Mouse (Mus musculus) heart, postnatal 14 days (tissue): Measurements from ENCODE around the gene Elmo1. TPM values are rescaled to one million over a fixed set of nuclear protein-coding genes. Genes with fewer than 3 reads are reported as not detected.

ENCODE experiments used
- DNase-seq, 2 experiments: peaks; one replicate each; pipeline ENCODE4 v3.0.0; 2021 to 2022
- intact Hi-C: fragments of 180-260 bp; cut with DNase I; formaldehyde crosslinking; loops from one replicate; pipeline ENCODE4 v1.15.1; 2025
- total RNA-seq, 2 experiments: library from RNA; stranded (reverse); gene quantifications; 2 replicates each; pipeline ENCODE4 v1.2.3; 2021

Gene Elmo1
- total RNA-seq, 2 experiments from 2014 or later = 16.4 to 17.1 TPM

DNA sequence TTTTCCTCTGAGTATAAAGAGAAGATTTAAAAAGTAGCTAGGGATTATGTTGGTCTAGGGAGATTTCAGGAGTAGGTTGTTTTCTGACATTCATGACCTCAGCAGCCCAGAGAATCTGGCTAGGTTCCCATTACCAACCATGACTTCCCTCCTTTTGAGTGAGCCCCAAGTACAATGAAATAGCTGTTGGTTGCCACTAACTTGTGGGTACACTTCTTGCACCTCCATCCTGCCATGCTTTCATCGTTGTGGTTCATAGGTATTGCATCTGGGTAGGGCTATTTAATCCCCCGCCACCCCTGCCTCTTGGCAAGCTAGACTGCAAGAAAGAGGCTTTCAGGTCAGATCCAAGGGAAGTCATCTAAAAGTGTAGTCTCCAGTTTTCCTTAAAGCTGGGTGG, 262.2 kb downstream of the Elmo1 start:
- intact Hi-C loops = no loop called here
- no peak for DNase-seq

DNA sequence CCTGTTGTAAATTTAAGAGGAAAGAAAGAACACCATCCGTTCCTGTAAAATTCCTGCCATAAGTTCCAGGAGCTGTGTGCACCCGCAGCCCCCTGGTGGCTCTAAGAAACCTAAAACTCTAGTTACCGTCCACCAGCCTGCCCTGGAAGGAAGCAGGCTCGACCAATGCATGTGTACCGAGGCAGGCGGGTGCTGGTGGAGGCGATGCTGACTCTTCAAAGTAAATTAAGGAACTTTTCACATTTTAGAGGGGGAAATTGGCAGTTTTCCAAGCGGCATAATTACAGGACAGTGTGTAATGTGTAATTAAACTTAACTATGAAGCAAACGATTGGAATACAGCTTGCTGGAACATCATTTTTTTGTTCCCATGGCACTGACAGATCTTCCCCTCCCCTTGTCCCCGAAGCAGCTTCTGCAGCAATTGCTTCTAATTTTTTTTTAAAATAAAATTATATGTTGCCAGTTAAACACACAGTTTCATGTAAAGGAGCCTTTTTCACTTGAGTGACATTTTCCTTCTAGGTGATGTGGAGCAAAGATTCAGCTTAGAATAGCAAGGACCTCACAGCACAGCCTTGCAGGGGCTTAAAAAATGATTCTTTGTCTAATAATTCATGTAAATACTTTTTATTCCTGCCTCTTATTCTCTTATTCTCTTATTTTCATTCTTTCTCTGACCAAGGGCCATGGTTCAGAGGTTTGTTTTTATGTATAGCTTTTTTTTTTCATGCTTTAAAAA, 263.6 kb downstream of the Elmo1 start:
- intact Hi-C loops = no loop called here

DNA sequence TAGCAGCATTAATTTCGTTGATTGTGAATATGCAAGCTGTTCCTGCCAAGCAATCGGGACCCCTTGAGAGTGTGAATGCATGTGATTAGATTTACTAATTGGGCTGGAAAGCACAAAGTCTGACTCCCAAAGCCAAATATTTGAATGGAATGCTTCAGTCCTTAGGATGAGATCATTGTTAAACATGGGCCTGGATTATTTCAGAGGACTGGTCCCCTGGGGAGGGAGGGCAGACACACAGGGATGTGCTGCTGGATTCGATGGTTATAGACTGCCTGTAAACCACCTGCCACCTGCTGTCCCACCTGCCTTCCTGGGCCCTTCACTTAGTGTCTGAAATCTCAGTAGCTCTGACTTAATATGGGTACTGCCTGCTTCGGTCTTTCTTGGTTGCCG, 264.2 kb downstream of the Elmo1 start:
- DNase-seq = peak; percentile 9 to 16

More for the DNA sequence above, 263.6 kb downstream of the Elmo1 start:
- no peak for DNase-seq

DNA sequence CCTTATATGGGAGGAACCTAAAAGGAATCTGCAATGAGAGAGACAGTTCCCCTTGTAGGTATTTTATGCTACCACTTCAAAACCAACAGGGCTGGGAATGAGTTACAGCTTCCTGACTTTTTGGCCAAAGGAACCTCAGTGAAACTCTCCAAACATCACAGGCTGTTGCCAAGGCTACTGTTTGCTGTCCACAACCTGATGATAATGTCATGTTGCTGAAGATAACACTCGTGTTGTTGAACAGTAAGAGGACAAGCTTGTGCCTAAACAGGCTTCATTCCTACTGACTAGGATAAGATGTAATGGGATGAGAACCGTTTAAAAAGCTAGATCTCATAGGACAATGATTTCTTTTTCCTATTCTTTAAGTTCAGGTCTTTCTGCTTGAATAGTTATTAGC, 272.1 kb downstream of the Elmo1 start:
- peak in 1 of 2 experiments; percentile 10 for DNase-seq
- intact Hi-C loops = no loop called here

More for the DNA sequence above, 264.2 kb downstream of the Elmo1 start:
- intact Hi-C loops = no loop called here

DNA sequence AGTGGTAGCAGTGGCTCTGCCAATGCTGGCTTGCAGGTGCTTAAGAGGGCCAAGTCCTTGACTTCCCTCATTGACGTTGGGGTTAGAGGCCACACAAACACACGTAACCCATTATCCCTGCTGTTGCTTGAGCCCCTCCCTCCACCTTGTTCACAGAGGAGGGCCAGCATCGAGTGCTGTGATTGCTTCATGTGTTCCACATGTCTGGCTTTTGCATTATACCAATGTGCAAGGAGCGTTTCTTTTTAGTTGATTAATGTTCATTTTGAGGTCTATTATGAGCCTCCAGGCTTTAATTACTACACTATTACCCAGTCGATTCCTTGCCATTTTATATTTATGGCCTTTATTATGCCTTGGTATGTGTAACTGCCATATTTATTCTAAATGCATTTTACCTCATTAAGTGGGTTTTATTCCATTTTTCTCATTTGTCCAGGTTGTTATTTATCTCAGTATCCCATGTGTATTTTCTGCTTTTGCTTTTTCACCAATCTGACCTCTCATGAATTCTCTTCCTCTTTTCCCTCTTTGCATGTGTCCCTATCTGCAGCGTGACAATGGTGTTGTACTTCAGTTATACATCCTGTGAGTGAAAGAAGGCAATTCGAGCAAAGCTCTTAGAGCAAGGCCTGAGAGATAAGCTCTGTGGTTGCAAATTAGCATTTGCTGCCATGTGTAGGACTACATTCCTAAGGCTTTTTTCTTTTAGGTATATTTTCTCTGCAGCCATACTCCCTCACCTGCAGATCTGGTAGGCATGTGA, 275.6 kb downstream of the Elmo1 start:
- no peak for DNase-seq
- intact Hi-C loops = no loop called here

DNA sequence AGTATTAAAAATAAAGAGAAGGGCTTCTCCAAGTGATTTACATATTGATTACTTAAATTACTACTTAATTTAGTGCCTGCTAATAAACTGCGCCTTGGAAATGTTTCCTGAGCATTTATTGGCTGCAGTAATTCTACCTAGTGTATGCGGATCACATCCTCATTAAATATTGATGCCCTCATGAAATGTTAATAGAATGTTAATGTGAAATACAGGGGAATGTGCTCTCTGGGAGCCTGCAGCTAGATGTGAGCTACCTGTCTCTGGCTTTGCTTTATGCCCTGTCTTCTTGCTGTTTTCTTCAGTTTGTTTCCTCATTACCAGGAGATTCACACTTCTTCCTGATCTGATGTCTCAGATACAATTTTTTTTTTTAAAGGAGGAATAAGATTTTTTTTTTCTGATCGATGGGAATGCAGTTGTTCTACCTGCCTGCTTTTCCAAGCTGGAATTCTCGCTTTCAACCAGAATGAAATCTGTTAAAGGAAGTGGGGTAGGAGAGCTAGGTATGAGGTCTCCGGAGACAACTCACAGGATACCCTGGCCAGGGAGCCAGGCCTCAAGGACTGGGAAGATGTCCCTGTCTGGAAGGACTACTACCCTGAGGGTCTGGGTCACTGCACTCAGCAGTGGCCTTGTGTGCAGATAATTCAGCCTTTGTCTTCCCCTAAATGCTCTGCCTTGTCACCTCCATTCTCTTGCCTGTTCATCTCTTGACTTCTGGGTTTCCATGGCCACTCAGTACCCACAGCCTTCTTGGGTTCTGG, 279.8 kb downstream of the Elmo1 start:
- intact Hi-C loops = no loop called here
- no peak for DNase-seq

DNA sequence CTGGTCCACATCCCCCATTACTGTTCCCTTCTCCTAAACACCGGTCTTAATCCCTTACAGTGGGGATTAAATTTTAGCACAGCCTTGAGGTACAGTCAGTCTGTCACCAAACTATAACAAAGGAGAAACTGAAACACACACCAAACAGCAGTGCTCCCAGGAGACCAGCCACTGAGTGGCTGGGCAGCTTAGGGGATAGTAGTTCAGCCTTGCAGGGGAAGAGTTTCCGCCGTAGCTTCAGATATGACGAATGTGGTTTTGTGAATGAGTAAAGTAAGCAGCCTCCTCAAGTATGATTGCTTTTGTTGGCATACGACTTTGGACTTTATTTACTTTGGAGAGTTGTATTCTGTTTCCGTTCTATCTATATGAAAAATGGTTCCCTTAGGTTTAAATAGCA, 281.1 kb downstream of the Elmo1 start:
- DNase-seq = no peak
- intact Hi-C loops = no loop called here

DNA sequence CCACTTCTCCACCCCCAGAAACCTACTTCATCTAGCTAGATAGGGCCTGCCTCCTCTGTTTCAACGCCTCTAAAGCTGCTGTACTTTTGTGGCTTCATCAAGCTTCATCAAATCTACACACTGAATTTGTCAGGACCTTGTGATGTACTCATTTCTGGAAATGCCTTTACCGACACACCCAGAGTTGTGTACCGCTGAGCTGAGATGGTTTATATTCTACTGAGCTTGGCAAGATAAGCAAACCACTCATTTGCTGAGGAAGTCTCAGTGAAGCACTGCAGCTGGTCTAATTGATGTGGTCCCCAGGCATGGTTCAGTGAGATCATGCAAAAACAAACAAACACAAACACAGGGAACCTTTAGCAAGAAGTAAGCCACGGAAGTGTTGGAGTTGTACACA, 281.9 kb downstream of the Elmo1 start:
- DNase-seq = no peak
- intact Hi-C loops = no loop called here

DNA sequence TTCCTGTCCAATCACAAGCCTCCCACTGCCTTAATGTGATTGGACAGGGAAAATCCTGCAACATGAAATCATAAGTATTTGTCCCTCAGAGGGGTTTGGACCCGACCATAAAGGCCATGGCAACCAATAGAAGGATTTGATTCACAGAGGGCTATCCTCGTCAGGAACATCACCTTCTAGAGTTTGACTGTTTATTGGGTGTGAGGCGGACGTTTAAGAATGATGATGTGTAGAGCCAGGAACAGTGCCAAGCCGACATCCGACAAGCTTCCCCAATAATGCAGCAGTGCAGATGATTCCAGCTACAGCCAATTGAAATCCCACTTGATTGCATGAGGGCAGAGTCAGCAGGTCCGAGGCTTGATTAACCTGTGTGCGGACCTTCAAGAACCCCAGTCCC, 288.5 kb downstream of the Elmo1 start:
- no peak for DNase-seq
- intact Hi-C loops = no loop called here

DNA sequence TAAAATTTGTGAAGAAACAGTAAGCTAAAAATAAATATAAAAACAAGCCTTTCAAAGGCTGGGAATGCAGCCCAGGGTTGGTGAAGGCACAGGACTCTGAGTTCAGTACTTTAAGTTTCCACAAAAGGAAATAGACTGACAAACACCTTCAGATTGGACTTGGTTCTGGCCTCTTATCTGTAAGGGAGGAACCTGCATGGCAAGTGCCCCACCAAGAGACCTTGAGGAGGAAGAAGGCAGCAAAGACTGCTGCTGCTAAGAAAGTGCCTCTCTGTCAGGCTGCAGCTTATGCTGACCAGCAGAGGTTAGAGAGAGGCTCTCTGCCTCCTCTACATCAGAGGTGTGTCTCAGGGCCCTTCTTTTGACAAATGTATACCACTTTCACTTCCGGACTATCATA, 293.5 kb downstream of the Elmo1 start:
- intact Hi-C loops = no loop called here
- DNase-seq = no peak

DNA sequence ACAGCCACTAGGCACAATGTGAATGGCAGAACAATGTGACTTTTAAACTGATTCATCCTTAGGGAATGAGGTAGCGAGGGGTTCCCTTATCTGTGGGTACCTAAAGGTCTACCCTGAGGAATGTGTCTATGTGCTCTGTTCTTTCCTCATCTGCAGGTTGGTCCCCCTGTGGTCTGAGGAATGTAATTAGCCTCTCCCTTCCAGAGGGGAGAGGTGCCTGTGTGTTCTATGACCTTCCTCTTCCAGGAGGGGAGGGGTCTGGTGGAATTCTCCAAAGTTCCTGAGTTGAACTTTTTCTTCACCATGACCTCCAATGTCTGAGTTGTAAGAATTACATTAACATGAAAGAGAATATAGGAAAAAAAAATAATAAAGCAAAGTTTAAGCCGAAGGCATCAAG, 294.4 kb downstream of the Elmo1 start:
- intact Hi-C loops = no loop called here
- no peak for DNase-seq

DNA sequence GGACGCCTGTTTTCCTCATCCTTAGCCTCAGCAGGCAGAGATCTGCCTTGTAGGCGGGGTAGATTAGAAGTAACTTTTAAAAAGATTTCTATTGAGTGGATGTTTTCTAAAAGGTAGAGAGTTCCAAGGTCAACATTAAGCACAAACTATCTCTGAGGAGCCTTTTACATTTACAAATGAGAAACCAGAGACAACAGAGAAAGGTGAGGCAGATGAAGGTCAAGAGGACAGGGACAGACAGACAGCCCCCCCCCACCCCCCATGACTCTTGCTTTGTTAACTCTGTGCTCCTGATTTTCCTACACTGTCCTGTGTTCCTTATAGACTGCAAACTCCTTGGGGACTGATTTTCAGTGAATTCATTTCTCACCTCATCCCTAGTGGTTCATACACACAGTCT, 295.0 kb downstream of the Elmo1 start:
- no peak for DNase-seq
- intact Hi-C loops = no loop called here

DNA sequence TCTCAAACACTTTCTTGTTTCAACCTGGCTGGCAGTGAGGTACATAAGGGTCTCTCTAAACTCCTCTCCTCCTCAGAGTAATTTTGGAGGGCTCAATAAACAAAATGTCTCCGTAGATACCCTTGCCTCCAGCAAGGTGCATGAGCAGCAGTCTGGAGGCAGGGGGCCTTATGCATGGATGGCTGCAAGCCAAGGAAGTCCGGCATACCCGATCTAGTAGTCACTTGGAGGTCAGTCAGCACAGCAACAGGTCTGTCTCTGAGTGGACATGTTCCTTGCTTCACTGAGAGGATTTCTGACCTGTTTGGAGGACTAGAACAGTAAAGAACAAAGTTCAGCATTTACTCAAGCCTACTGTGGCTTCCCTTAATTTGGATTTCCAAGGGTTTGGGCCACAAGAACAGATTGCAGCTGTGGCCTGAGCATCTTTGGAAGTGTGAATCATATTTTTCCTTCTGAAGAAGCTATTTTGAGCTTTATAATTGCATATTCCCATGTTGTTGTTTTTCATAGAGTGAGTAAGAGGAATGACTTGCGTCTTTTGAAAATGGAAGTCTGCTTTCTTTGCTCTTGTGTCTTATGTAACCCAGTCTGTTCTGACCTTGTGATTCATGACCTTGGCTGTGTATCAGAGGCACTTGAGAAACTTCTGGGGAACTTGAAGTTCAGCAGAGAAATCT, 296.2 kb downstream of the Elmo1 start:
- intact Hi-C loops = no loop called here
- peak in 1 of 2 experiments; percentile 15 for DNase-seq

DNA sequence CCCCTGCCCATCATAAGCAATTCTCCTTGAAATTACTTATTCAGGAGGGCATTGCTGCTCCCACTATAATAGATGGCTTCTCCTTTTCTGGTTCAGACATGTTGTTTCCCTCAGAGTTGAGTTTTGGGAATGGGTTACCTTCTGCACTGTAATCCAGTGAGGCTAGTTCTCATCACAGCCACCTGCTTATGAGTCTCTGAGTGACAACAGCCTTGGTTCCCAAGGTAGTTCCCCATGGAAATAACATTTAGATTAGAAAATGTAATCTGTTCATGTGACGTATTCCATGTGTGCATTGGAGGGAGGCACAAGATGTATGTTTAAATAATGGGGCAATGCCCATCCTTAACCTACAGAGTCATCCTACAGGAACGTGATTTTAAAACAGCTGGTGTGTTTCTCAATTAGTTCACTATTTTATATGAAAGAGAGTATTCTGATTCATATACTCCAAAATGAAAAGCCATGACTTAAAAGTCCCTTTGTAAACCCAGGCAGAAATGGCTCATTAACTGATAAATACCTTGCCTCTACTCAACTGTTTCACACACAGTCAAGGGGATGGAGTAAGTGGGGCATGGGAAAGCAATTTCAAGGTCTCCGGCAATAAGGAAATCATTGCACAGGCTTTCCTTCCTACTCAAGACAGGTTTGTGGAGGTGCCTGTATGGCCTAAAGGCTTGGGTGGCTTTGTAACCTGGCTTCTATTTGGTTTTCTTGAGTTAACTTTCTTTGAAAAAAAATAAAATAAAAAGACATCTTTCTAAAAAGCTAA, 302.6 kb downstream of the Elmo1 start:
- DNase-seq = no peak
- intact Hi-C loops = no loop called here

DNA sequence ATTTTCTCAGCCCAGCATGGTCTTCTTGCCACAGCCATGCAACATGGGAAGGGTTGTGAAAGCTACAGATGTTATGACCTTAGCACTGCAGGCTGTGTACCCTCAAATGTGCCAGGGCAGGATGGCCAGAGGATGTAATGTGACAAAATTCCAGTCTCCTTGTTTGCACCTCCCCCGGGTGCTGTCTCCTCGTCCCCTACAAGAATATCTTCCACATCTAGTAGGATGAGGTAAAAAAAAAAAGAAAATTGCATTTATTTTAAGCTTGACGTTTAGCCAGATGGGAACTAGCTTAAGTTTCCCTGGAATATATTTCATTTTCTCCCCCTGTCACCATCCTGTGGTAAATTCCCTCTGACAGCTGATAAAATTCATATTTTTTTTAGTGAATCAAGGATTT, 307.3 kb downstream of the Elmo1 start:
- DNase-seq = no peak
- intact Hi-C loops = no loop called here

DNA sequence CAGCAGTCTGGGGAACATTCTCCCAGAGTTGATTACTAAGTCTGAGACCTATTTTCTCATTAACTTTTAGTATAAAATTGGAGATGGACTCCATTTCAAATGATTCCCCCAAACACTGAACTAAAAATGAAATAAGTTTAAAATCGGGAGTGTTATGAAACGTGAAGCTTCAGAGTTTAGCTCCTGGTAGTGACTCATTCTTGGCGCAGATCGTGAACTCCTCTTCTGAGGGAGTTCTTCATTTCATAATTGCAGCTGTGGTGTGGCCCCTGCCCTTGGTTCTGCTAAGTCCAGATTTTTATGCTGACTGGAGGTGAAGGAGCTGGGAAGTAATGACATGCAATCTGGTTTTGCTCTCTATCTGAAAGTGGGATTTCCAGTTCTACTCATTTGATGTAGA, 307.9 kb downstream of the Elmo1 start:
- DNase-seq = peak; percentile 19 to 28
- intact Hi-C loops = no loop called here

DNA sequence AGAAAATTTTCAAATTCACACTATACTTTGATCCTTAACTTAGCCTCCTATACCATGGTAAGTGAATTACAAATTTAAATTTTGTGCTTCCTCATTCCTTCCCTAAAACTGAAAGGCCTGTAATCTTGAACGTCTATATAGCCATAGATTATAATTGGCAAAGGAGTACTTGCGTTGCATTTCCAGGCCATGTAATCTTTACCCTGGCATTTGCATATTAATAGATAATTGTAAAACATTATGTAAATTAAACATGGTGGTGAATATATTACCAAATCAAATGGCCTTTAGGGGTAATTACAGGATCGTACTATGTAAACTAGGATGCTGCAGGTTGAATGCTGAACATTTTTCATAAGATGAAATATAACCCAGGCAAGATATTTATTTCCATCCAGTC, 314.1 kb downstream of the Elmo1 start:
- intact Hi-C loops = no loop called here
- no peak for DNase-seq

DNA sequence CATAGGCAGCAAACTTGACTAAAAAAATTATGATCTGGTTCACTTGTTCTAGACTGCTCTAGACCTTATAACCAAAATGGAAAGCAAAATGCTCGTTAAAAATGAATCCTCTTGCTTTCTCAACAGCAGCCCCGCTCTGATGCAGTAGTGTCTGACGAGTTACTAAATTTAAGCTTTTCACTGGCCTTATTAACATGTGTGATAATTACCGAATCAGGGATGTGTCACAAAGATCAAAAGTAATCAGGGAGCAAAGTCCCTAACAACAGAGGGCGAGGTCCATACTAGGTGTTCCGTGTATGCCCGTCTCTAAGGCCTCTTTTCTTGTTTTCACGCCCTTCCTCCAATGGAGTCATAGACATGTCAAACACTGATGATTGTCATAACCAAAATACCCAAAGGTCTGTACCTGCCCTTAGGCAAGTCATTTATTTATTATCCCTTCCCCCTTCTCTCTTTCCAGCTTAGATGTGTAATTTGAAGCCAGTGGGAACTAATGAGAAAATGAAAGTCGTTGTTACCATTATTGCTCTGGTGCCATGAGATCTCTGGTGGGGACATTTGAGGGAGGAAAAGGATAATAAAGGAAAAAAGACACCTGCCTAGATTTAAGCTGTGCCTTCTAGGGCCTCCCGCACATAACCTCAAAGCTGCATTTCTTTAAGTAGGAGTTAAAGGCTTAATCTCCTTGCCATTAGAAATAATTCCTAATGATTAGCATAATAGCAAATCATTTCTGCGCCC, 316.2 kb downstream of the Elmo1 start:
- intact Hi-C loops = no loop called here

More for the DNA sequence above, 316.2 kb downstream of the Elmo1 start:
- DNase-seq = no peak
